Mouse (Mus musculus) ZHBTc4 (cell line): ENCODE measurements around the gene Kif6.

Experiments used
- DNase-seq: peaks from one replicate; pipeline ENCODE4 v3.0.0-alpha.2; 2011; ENCODE audit warnings: low read depth, low spot score

The Kif6 gene

DNA sequence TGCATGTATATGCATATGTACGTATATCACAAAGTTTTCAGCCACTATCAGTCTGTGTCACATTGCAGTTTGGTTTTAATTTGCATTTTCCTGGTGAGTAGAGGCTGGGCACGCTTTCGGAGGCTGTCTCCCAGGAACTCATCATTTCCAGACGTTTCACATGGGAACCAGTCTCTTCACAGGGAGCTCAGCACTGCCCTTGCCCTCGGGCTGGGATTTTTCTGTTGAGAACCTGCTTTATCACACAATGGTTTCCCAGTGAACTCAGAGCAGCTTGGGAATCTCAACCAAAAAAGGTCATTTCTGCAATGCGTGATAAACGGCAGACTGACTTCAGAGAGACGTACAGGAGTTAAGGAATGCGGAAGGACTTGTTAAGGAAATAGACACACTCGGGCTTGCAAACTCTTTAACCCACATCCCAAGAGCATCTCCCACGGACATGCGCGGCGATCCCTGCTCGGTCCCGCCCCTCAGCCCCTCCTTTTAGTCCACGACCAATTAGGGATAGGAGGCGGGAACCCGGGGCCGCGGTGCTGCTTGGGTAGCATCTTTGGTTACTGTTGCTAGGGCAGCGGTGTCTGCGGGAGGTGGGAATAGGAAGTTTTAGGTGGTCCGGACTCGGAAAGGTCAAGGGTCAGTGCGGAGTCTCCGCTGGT lies at the start of gene Kif6:
Kif6 (plus strand) TSS at position 560 of the 659 bp plus-strand sequence.
- DNase-seq: peak; percentile 83

DNA sequence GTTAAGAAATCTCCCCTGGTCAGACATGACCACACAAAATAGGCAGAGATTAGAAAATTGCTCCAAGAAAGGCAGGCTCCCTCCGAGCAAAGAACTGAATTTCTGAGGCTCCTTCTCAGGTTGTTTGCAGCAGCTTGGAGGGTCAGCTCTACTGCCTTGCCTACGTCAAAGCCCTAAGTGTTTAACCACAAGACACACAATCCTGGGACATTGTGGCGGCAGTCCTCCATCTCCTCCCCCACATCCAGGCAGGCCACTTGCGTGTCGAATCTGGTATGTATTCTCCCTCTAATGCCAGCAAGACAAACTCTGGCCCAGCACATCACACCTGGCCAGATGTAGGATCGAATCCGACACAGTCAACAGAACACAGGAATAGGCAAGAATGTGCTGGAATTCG lies 46.2 kb upstream of the Kif6 start:
- no peak for DNase-seq

DNA sequence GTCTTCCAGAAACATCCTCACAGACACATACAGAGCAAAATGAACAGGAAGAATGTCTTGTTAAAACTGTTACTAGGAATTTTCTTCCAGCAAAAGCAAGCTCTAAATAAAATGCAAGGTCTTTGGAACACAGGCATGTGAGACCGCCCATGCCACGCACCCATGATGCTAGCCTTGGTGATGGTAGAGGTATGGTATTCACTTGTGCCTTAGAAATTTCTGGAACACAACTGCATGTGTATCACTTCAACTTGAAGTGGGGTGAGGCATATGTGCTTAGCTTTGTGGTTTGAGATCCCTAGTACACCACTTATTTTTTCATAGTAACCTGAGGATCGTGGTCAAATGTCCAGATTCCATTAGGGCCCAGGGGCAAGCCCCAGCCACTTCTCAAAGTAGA lies 37.6 kb upstream of the Kif6 start:
- no peak for DNase-seq

DNA sequence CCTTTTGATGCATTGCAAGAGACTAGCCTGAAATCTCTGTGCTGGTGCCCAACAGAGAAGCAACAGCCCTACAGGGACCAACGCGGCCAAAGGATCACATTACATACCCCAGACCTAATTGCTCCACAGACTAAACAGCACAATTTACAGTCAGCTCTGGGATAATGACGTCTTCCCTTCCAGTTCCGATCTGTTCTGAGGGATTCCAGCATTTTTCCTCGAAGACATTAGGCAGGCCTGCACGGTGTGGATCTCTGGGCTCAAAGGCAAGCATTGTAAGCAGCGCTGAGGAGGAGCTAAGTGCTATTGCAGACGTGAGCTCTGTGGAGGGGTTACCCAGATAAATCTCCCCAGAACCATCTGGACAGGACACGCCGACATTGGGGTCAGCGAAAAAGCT lies 32.5 kb upstream of the Kif6 start:
- no peak for DNase-seq

DNA sequence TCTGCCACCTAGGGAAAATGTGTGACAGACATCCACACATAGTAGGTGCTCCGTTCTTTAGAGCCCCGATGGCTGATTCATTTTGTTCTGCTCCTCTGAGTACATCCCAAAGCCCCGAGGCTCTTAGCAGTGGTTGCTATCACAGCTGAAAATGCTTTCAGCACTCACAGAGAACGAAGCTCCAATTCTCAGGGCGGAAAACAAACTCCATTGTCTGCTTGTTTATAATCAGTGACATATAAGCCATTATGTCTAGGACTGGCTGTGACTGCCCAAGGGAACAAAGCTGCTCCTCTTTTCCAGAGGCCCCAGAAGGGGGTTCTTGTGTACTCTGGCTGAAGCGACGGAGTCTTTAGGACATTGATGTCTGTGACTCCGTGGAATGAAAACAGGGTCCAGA lies 24.9 kb upstream of the Kif6 start:
- no peak for DNase-seq

DNA sequence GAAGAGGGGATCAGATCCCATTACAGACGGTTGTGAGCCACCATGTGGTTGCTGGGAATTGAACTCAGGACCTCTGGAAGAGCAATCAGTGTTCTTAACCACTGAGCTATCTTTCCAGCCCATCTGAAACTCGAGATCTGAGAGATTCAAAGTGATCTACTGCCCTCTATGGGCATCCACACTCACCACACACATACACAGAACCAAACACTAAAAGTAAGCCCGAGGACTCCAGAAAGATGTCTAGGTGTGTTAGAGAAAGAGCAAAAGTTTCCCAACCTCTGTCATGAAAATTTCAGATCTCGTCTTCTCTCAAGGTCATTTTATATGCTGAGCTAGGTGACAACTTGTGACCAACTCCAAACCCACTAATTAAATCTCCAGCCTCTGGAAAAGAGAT lies 9.5 kb upstream of the Kif6 start:
- DNase-seq: peak; percentile 47

DNA sequence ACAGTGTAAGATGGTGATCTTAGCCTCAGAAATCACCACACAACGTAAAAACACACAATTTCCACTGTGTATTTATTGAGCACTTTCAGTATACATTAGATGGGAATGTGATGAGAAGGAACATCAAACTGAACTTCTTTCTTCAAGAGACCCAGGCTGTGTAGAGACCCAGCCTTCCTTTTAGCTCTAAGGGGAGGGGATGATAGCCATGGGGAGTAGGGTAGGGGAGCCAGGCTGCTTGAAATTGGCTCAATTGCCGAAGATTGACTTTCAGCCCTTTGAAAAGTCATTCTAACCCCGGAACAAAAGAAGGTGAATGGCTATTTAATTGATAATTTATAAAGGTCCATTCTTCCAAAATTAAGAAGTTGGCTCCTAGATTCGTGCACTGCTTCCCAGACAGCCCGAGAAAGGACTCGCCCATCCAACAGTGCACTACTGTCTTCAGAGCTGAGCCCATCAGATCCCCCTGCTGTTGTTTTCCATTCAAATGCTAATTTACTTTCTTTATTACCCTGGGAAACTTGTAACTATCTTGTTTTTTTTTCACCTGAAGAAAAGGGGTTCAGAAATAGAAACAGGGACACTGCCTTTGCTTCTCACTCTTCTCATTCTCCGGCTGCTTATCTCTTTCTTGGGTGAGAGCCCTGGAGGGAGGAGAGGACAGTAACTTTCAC lies 7.4 kb upstream of the Kif6 start:
- DNase-seq: no peak

DNA sequence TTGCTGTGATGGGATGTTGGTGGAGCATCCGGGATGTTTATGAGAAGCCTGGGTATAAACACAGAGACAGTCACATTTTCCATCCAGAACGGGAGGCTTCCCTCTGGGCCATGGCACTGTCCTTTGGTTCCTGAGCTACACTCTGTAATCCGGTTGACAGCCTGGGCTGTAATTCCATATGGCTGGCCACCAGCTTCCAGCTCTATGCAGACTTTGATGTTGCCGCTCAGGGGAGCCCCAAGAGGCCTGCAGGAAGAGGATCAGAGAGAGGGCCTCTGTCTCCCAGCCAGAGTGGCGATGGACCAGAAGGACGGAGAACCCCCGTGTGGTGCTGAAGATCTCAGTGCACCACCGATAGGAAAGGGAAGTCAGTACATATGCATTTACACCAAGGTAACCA lies 4.6 kb upstream of the Kif6 start:
- DNase-seq: no peak

DNA sequence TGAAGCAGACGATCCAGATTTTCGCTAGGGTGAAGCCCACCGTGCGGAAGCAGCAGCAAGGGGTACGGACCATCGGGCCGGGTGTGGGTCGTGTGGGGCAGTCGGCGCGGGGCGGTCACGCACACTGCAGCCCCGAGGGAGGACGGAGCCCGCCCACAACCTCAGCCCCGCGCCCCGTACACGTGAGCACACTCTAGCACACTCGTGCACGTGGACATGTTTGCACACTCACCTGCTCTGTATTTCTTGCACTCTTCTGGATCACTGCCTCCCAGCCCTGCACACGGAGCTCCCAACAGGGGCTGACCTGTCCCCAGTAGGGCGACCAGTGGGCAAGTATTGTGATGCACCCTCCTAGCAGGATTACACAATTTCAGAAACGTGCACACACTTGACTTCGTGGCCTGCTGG lies 310 bp downstream of the Kif6 start:
- DNase-seq: no peak

DNA sequence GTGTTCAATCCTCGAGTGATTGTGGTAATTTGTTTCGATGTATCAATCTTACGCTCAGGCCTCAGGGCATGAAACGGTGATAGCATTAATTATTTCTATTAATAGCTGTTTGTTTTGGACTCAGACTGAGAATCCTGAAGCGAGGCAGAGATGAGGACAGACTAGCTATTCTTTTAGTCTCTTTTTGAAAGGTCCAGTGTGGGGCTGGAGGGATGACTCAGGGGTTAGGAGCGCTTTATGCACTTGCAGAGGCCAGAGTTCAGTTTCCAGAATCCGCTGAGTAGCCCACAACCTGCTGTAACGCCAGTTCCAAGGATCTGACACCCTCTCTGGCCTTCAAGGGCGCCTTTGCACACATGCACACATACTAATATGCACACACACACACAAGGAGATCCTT lies 9.6 kb downstream of the Kif6 start:
- no peak for DNase-seq

DNA sequence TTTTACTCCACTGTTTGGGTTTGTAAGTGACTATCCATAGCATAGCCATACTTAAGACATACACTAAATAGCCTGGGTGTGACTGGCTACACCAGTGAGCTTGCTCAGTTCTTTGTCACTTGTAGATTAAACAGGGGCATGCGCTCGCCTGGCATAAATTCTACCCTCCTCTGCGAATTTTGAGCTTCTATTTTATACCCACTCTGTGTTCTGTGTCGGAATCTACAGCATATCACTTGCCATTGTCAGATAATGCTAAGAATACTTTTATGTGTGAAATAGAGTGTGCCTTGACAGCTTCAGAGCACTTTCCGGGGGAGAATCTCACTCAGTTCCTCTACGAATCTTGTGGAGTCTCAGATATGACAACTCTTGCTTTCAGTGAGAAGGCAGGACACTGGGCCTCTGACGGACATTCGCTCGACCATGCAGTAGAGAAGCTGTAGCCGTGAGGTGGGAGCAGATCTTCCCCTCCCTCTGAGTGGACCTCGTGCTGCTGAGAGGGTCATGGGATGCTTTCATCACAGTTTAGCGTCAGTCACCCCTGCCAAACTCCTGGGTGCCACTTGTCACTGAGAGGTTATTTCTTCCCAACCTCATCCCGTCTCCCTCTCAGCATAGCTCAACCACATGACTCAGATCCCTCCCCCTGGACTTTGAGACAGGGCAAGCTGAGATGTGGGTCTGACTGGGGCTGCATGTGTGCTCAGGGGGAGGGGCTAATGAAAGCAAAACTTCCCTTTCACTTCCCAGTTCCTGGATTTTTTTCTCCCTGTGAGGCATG lies 12.3 kb downstream of the Kif6 start:
- no peak for DNase-seq

DNA sequence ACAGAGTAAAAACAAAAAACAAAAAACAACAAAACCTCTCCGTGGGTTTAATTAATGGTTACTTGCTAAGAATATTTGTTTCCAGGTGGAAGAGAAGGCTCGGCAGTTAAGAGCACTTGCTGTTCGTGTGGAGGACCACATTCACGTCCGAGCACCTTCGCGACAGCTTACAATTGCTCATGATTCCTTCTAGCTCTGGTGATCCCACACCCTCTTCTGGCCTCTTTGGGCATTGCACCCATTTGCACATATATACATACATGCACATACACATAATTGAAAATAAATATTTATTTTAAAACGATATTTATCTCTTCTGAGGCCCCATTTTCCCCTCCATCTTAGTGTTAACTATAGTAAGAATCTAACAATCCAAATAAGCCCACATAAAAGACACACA lies 13.9 kb downstream of the Kif6 start:
- DNase-seq: peak; percentile 68

DNA sequence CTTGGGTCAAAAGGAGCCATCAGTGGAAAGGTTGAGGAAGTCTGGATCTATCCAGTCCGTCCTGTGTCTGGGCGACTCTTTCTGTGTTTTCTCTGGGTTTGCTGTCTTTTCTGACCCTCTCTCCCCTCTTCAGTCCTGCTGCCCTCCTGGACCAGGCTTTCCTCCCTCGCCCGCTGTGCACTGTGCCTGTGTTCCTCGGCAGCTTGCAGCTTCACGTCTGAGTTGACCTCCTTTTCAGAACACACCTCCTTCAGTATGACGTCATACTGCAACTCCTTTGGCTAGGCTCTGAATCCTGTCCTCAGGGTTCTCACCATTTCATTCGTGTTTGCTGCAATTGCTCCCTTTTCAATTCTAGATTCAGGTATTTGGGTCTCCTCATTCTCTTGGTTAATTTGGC lies 18.1 kb downstream of the Kif6 start:
- peak; percentile 47 for DNase-seq

DNA sequence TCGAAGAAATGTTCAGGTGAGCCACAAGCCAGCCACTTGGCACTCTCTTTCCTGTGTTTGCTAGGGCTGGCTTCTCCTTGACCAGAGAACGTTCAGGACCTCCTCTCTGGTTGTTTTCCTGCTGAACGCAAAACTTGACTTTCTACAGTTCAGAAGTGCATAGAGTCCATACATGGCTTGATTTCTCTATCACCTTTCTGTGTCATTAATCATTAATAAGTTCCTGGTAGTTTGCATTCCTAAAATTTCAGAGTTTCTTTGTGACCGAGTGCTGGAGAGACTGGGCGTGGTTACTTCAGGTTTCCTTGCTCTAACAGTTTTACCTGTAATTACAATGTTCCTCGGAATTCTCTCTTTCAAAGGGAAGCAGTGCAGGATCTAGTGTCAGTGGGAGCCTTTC lies 27.0 kb downstream of the Kif6 start:
- no peak for DNase-seq

DNA sequence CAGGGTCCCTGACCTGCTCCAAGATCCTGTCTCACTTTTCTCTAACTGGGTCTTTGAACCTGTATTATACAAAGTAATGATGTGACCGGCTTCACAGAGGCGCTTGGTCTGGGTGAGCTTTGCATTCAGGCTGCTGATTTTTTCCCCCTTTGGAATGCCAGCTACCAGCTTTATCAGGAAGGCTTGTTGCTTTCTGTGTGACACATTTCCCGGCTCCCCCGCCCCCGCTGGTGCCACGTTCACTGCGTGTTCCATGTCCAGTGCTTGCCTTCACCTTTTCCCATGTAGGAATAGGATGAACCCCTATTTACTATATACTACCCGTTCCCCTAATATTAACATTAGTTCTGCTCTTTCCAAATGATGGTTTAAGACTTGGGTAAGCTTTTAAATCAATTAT lies 27.4 kb downstream of the Kif6 start:
- DNase-seq: no peak

DNA sequence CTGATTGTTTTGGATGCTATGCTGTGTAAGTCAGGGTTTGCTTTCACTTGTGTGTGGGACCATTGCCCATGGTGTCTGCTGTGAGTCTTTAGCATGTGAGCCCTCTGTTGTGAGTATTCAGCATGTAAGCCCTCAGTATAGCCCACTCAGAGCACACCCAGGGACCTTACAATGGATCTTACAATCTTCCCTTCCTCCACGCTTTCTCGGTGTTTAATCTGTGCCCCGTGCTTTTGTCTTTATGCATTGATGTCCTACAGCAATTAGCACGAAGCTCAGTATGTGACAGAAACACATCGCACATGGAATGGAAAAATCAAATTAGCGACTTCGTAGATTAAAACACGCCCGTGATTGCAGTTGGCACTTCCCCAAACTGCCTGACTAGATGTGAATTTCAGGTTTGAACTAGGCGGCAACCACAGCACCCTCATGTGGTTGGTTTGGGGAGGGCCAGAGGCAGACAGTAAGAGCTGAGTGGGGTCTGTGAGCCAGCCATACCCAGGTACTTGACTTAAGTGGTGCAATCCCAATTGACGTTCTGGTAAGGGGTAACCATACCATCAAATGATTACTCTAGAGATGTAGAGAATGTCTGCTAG lies 28.1 kb downstream of the Kif6 start:
- DNase-seq: peak; percentile 34

DNA sequence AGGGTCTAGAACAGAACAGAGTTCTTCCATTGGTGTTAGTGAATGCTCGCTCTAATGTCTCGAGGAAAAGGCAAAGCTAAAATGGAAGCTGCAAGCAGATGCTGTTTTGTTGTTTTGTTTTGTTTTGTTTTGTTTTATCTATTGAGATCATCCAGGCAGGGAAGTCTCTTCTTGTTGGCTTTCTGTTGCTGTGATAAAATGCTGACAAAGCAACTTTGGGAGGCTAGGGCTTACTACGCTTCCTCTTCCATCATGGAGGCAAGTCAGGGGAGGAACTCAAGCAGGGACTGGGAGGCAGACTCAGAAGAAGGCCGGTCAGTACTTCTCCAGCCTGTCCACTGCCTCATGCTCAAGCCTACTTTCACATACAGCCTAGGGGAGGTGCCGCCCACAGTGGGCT lies 31.3 kb downstream of the Kif6 start:
- DNase-seq: no peak

DNA sequence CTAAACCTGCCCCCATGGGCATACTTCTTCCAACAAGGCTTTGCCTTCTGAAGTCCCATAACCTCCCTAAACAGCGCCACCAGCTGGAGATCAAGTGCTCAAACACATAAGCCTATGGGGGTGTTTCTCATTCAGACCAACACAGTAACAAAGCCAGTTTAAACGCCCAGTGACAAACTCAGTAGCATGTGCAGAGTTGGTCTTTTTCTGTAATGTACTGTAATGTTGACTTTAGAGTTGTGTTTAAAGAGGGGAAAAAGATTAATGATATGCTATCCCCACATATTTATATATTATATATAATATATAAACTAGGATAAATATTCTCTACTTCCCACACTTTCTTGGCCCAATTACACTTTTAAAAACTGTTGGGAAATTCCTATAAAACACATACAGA lies 34.0 kb downstream of the Kif6 start:
- DNase-seq: peak; percentile 15

DNA sequence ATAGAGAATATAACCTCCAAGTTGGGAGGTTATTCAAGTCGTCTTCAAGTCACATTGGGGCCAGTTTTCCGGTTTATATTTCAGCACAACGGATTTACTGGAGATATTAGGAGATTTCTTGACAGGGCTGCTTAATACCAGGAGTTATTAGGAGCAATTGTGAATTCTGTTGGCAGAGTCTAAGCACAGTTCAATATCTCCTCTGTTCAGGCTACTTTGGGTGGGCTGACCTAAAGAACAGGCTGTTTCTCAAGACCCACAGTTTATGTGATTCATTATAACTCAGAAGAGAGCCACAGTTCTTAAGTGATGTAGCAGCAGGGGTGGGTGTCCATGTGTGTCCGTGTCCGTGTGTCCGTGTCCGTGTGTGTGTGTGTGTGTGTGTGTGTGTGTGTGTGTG lies 34.5 kb downstream of the Kif6 start:
- DNase-seq: no peak

DNA sequence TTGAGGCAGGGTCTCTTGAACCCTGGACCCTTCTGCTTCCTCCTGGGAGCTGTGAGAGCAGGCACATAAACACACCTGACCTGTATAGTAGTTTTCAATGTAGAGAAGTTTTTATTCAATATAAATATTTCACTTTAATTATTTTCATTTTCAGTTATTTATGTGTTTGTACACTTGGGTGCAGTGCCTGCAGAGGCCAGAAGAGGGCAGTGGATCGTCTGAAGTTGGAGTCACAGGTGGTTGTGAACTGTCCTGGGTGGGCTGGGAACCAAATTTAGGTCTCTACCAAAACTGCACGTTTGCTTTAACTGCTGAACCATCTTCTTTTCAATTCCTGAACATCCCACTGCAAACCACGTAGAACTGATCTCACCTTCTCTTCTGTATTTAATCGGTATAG lies 35.4 kb downstream of the Kif6 start:
- no peak for DNase-seq

DNA sequence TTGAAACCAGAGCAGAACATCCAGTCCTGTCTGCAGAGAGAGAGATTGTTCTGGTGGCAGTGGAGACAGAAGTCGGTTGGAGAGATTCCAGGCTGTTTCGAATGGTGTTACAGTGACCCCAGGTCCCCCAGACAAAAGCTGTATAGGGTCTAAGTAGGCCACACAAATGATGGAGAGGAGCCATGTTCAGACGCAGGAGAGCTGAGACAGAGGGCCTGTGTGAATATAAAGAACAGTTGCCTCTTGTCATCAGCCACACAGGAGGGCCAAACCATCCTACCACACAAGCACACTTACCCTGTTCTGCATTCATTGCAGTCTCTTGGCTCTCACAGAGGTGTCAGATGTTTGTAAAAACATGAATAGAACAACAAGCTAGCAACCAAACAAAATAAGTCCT lies 37.4 kb downstream of the Kif6 start:
- no peak for DNase-seq

DNA sequence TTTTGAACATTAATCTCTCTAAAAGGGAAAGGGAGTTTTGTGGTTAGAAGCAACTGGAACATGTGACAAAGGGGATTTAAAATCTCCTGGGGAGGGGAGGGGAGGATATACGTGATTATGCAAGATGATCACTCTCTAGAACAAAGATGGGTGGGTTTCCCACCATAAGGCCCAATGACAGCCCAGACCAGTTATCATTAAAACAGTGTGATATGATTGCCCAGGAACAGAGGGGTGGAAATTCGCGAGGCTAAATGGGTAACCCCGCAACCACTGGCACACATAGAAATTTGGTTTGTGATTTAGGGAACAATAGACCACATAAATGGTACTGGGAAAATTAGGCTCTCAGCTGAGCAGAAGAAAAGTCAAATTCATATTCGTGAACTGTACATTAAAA lies 37.9 kb downstream of the Kif6 start:
- DNase-seq: no peak

DNA sequence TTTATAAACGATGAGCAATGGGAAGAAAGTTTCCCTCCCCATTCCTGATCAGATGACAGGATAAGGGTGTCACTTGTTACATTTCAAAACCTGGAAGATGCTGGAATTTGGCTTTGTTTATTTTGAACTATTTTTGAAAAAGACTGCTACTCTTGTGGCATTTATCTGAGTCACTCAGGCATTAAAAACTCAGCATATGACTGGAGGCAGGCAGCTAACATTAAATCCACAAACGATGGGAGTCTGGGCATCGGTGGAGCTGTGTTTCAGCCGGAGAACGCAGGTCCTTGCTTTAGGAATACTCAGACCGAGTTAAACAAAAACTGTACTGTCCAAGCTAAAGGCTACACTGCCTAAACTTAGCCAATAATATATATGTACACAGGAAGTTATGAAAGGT lies 46.7 kb downstream of the Kif6 start:
- no peak for DNase-seq
